22 mouse cellular contexts compared by ENCODE assay signal in genomic region chr3:107597586-107598389, GRCm38 (mm10). TPM values are rescaled to one million over a fixed set of nuclear protein-coding genes. Genes with fewer than 3 reads are reported as not detected.
DNase-seq lines count a peak whose midpoint lies in the region; ATAC-seq and TF ChIP-seq lines count a peak whose summit lies in the region.
"Had no signal": no experiment of that assay in that cellular context is flagged by ENCODE, and none has a peak within 500 bp of the region (broad histone marks: within the 10 kb centered on the region; RNA-seq: fewer than 3 reads in every experiment).

No protein-coding gene starts in this region.

- DNase-seq in heart, embryonic 10.5 days (ENCODE audit: low spot score): no peak
- DNase-seq in heart, postnatal 14 days: no peak
- peak; percentile 45 for DNase-seq in midbrain, embryonic 14.5 days
- DNase-seq in embryonic facial prominence, embryonic 10.5 days (ENCODE audit: low spot score): peak; percentile 53
- DNase-seq in limb, embryonic 14.5 days (ENCODE audit: low spot score): no peak
- no peak for DNase-seq in B cell, adult 2 months
- DNase-seq in hindbrain, postnatal 0 days (ENCODE audit: low spot score): no peak
- DNase-seq: cerebellum, adult 9-10 months; layer of hippocampus, postnatal 36 days; thymus, postnatal 4 days had no signal

- no peak overlapping the region for H3K27ac ChIP-seq in heart, embryonic 10.5 days
- no peak overlapping the region for H3K27ac ChIP-seq in midbrain, embryonic 14.5 days (replicated peaks; ENCODE audit: low read depth, low read length)
- H3K27ac ChIP-seq in midbrain, embryonic 16.5 days (ENCODE audit: low read length): no peak overlapping the region
- H3K27ac ChIP-seq in embryonic facial prominence, embryonic 10.5 days (replicated peaks): peak overlapping the region; percentile 92
- H3K27ac ChIP-seq in limb, embryonic 14.5 days (replicated peaks; ENCODE audit: low read depth, low read length): no peak overlapping the region
- no peak overlapping the region for H3K27ac ChIP-seq in hindbrain, postnatal 0 days
- H3K27ac ChIP-seq: hindbrain, embryonic 13.5 days; neural tube, embryonic 13.5 days; stomach, embryonic 15.5 days had no signal

- peaks cover 37% of the 10 kb centered on the region for H3K4me1 ChIP-seq in heart, embryonic 10.5 days
- peaks cover 10% of the 10 kb centered on the region for H3K4me1 ChIP-seq in midbrain, embryonic 14.5 days (ENCODE audit: control insufficient read depth, insufficient read depth, low read length)
- peaks cover 8% of the 10 kb centered on the region; the same call in 1 of the 2 replicates for H3K4me1 ChIP-seq in midbrain, embryonic 16.5 days (ENCODE audit: control insufficient read depth, insufficient read depth, low read length)
- peaks cover 63% of the 10 kb centered on the region for H3K4me1 ChIP-seq in embryonic facial prominence, embryonic 10.5 days
- H3K4me1 ChIP-seq in limb, embryonic 14.5 days (ENCODE audit: control insufficient read depth, insufficient read depth, low read length): peaks cover 25% of the 10 kb centered on the region
- no peaks in the 10 kb centered on the region for H3K4me1 ChIP-seq in hindbrain, postnatal 0 days (ENCODE audit: insufficient read depth, low read length)

- peak overlapping the region; percentile 22; the same call in 1 of the 2 replicates for H3K4me3 ChIP-seq in heart, embryonic 10.5 days
- no peak overlapping the region for H3K4me3 ChIP-seq in midbrain, embryonic 14.5 days (replicated peaks; ENCODE audit: low read depth, low read length)
- H3K4me3 ChIP-seq in midbrain, embryonic 16.5 days (ENCODE audit: low read depth, low read length): no peak overlapping the region
- H3K4me3 ChIP-seq in embryonic facial prominence, embryonic 10.5 days: peak overlapping the region; percentile 71
- H3K4me3 ChIP-seq in limb, embryonic 14.5 days (replicated peaks; ENCODE audit: low read length): 0 out of 2 replicates have a peak overlapping the region, but pooled peaks have one; percentile 54
- H3K4me3 ChIP-seq in hindbrain, postnatal 0 days (ENCODE audit: low read length): no peak overlapping the region
- H3K4me3 ChIP-seq: hindbrain, embryonic 13.5 days; neural tube, embryonic 13.5 days; stomach, embryonic 15.5 days had no signal

- no peaks in the 10 kb centered on the region for H3K9me3 ChIP-seq in heart, embryonic 10.5 days
- no peaks in the 10 kb centered on the region for H3K9me3 ChIP-seq in midbrain, embryonic 14.5 days (ENCODE audit: control insufficient read depth, low read length)
- no peaks in the 10 kb centered on the region for H3K9me3 ChIP-seq in midbrain, embryonic 16.5 days (replicated peaks; ENCODE audit: control insufficient read depth, low read length, poor library complexity, severe bottlenecking)
- no peaks in the 10 kb centered on the region for H3K9me3 ChIP-seq in embryonic facial prominence, embryonic 10.5 days
- H3K9me3 ChIP-seq in limb, embryonic 14.5 days (ENCODE audit: control insufficient read depth, low read length): no peaks in the 10 kb centered on the region
- H3K9me3 ChIP-seq in hindbrain, postnatal 0 days (ENCODE audit: low read length): no peaks in the 10 kb centered on the region
- H3K9me3 ChIP-seq: hindbrain, embryonic 13.5 days; neural tube, embryonic 13.5 days; stomach, embryonic 15.5 days had no signal

- no peak overlapping the region for H3K9ac ChIP-seq in midbrain, embryonic 14.5 days (replicated peaks; ENCODE audit: low read length)
- H3K9ac ChIP-seq in midbrain, embryonic 16.5 days (ENCODE audit: low read depth, low read length): no peak overlapping the region
- no peak overlapping the region for H3K9ac ChIP-seq in limb, embryonic 14.5 days (ENCODE audit: low read depth, low read length, severe bottlenecking)
- H3K9ac ChIP-seq in hindbrain, postnatal 0 days (replicated peaks; ENCODE audit: low read length): no peak overlapping the region
- H3K9ac ChIP-seq: hindbrain, embryonic 13.5 days; neural tube, embryonic 13.5 days; stomach, embryonic 15.5 days had no signal

- TF ChIP-seq CTCF in hindbrain, postnatal 0 days (IDR thresholded peaks at IDR 0.05; ENCODE audit: low read depth): no peak

- peaks cover 98% of the 10 kb centered on the region for H3K27me3 ChIP-seq in heart, embryonic 10.5 days (ENCODE audit: insufficient read depth, poor library complexity, severe bottlenecking)
- peaks cover 68% of the 10 kb centered on the region for H3K27me3 ChIP-seq in midbrain, embryonic 14.5 days (ENCODE audit: control insufficient read depth, insufficient read depth, low read length)
- peaks cover 50% of the 10 kb centered on the region for H3K27me3 ChIP-seq in midbrain, embryonic 16.5 days (ENCODE audit: control insufficient read depth, insufficient read depth, low read depth, low read length)
- peaks cover 99% of the 10 kb centered on the region for H3K27me3 ChIP-seq in embryonic facial prominence, embryonic 10.5 days (replicated peaks; ENCODE audit: low read depth, poor library complexity, severe bottlenecking)
- H3K27me3 ChIP-seq in limb, embryonic 14.5 days (ENCODE audit: control insufficient read depth, insufficient read depth, low read length): peaks cover 45% of the 10 kb centered on the region
- peaks cover 65% of the 10 kb centered on the region for H3K27me3 ChIP-seq in hindbrain, postnatal 0 days (ENCODE audit: insufficient read depth, low read length)

- H3K36me3 ChIP-seq in heart, embryonic 10.5 days: no peaks in the 10 kb centered on the region
- no peaks in the 10 kb centered on the region for H3K36me3 ChIP-seq in midbrain, embryonic 14.5 days (ENCODE audit: control insufficient read depth, insufficient read depth, low read length)
- no peaks in the 10 kb centered on the region for H3K36me3 ChIP-seq in midbrain, embryonic 16.5 days (ENCODE audit: control insufficient read depth, insufficient read depth, low read length)
- peaks cover 26% of the 10 kb centered on the region; the same call in 1 of the 2 replicates for H3K36me3 ChIP-seq in embryonic facial prominence, embryonic 10.5 days (replicated peaks)
- H3K36me3 ChIP-seq in limb, embryonic 14.5 days (ENCODE audit: control insufficient read depth, insufficient read depth, low read length): no peaks in the 10 kb centered on the region
- no peaks in the 10 kb centered on the region for H3K36me3 ChIP-seq in hindbrain, postnatal 0 days (ENCODE audit: insufficient read depth, low read length)
- H3K36me3 ChIP-seq: hindbrain, embryonic 13.5 days; neural tube, embryonic 13.5 days; stomach, embryonic 15.5 days had no signal

- ATAC-seq in midbrain, embryonic 14.5 days (ENCODE audit: low FRiP score, low TSS enrichment): no peak
- no peak for ATAC-seq in midbrain, embryonic 16.5 days
- no peak for ATAC-seq in limb, embryonic 14.5 days (ENCODE audit: low FRiP score, low read depth)
- ATAC-seq in hindbrain, postnatal 0 days: no peak
- ATAC-seq: CD4-positive, CD25-positive, alpha-beta regulatory T cell, adult 4 months had no signal

- no peak for TF ChIP-seq POLR2A in limb, embryonic 14.5 days (IDR thresholded peaks at IDR 0.05; ENCODE audit: borderline replicate concordance, extremely low read depth, insufficient read depth, insufficient read length)

- WGBS in heart, embryonic 10.5 days: 3% methylated on average over 22 of the region's 22 CpGs
- WGBS in midbrain, embryonic 14.5 days: 5% methylated on average over 22 of the region's 22 CpGs
- 6% methylated on average over 22 of the region's 22 CpGs for WGBS in midbrain, embryonic 16.5 days
- WGBS in embryonic facial prominence, embryonic 10.5 days: 2% methylated on average over 22 of the region's 22 CpGs
- WGBS in limb, embryonic 14.5 days: 14% methylated on average over 22 of the region's 22 CpGs
- WGBS in hindbrain, postnatal 0 days: 10% methylated on average over 22 of the region's 22 CpGs

- H3K4me2 ChIP-seq in midbrain, embryonic 14.5 days (ENCODE audit: low read length): no peak overlapping the region
- H3K4me2 ChIP-seq in midbrain, embryonic 16.5 days (ENCODE audit: low read length): no peak overlapping the region
- H3K4me2 ChIP-seq in limb, embryonic 14.5 days (replicated peaks; ENCODE audit: low read depth, low read length, severe bottlenecking): peak overlapping the region; percentile 93; the same call in 1 of the 2 replicates
- no peak overlapping the region for H3K4me2 ChIP-seq in hindbrain, postnatal 0 days (ENCODE audit: low read depth, low read length)
- H3K4me2 ChIP-seq: hindbrain, embryonic 13.5 days; neural tube, embryonic 13.5 days; stomach, embryonic 15.5 days had no signal

- intact Hi-C loops in heart, postnatal 14 days (cut with DNase I): no loop called here

RNA-seq across cellular contexts. Expression of gene Alx3, which starts 3.0 kb away (rescaled TPM):
- polyA plus RNA-seq in heart, embryonic 10.5 days (2016; fragmentation: Nextera tagmentation; extraction: Ambion mirVana): 2.3 and 13.0 TPM in 2 replicates
- total RNA-seq in heart, postnatal 14 days (2021): not detected
- polyA plus RNA-seq in midbrain, embryonic 14.5 days (2014; fragmentation: Nextera tagmentation; extraction: Ambion mirVana): 0.74 TPM in 1 of 2 replicates, not detected in the other
- 1.0 and 1.5 TPM in 2 replicates for polyA plus RNA-seq in midbrain, embryonic 16.5 days (2015; fragmentation: Nextera tagmentation; extraction: Ambion mirVana)
- polyA plus RNA-seq in embryonic facial prominence, embryonic 10.5 days (2016; fragmentation: Nextera tagmentation; extraction: Ambion mirVana): 41.8 and 43.5 TPM in 2 replicates
- 9.5 and 13.9 TPM in 2 replicates for polyA plus RNA-seq in limb, embryonic 14.5 days (2012; rRNA removed)
- 14.9 and 16.5 TPM in 2 replicates for polyA plus RNA-seq in limb, embryonic 14.5 days (2014; fragmentation: Nextera tagmentation; extraction: Ambion mirVana)
- total RNA-seq in hindbrain, postnatal 0 days (2014; rRNA removed): 0.16 TPM in 1 of 2 replicates, not detected in the other
- polyA plus RNA-seq in hindbrain, postnatal 0 days (2015; fragmentation: Nextera tagmentation; extraction: Ambion mirVana): 0.45 TPM in 2 replicates
- total RNA-seq: adrenal gland, adult 18-20 months; heart, adult 8-10 months; liver, adult 2 months; megakaryocyte-erythroid progenitor cell, adult 5-6 weeks had no signal
- polyA plus RNA-seq: CD4-positive, CD25-positive, alpha-beta regulatory T cell, adult 4 months; kidney, embryonic 16.5 days; liver, adult 2 months; neural tube, embryonic 13.5 days; stomach, embryonic 15.5 days had no signal

RNA-seq across cellular contexts. Expression of gene Gm10961, which starts 33.3 kb away (rescaled TPM):
- not detected in 2 replicates for polyA plus RNA-seq in heart, embryonic 10.5 days (2016; fragmentation: Nextera tagmentation; extraction: Ambion mirVana)
- not detected for total RNA-seq in heart, postnatal 14 days (2021)
- polyA plus RNA-seq in midbrain, embryonic 14.5 days (2014; fragmentation: Nextera tagmentation; extraction: Ambion mirVana): not detected in 2 replicates
- not detected in 2 replicates for polyA plus RNA-seq in midbrain, embryonic 16.5 days (2015; fragmentation: Nextera tagmentation; extraction: Ambion mirVana)
- polyA plus RNA-seq in embryonic facial prominence, embryonic 10.5 days (2016; fragmentation: Nextera tagmentation; extraction: Ambion mirVana): not detected in 2 replicates
- not detected in 2 replicates for polyA plus RNA-seq in limb, embryonic 14.5 days (2012; rRNA removed)
- polyA plus RNA-seq in limb, embryonic 14.5 days (2014; fragmentation: Nextera tagmentation; extraction: Ambion mirVana): not detected in 2 replicates
- not detected in 2 replicates for total RNA-seq in hindbrain, postnatal 0 days (2014; rRNA removed)
- polyA plus RNA-seq in hindbrain, postnatal 0 days (2015; fragmentation: Nextera tagmentation; extraction: Ambion mirVana): not detected in 2 replicates
- total RNA-seq: adrenal gland, adult 18-20 months; heart, adult 8-10 months; layer of hippocampus, postnatal 36 days; liver, adult 2 months; megakaryocyte-erythroid progenitor cell, adult 5-6 weeks had no signal
- polyA plus RNA-seq: brain, embryonic 14.5 days; CD4-positive, CD25-positive, alpha-beta regulatory T cell, adult 4 months; hindbrain, embryonic 13.5 days; kidney, embryonic 16.5 days; liver, adult 2 months; lung, embryonic 16.5 days; neural tube, embryonic 13.5 days; stomach, embryonic 15.5 days had no signal

RNA-seq across cellular contexts. Expression of gene Strip1, which starts 33.7 kb away (rescaled TPM):
- 45.1 and 50.1 TPM in 2 replicates for polyA plus RNA-seq in heart, embryonic 10.5 days (2016; fragmentation: Nextera tagmentation; extraction: Ambion mirVana)
- 10 to 100 TPM; 21.4 to 26.2 TPM for total RNA-seq in heart, postnatal 14 days (2021)
- polyA plus RNA-seq in midbrain, embryonic 14.5 days (2014; fragmentation: Nextera tagmentation; extraction: Ambion mirVana): 154 and 189 TPM in 2 replicates
- 154 and 160 TPM in 2 replicates for polyA plus RNA-seq in midbrain, embryonic 16.5 days (2015; fragmentation: Nextera tagmentation; extraction: Ambion mirVana)
- 64.9 and 70.0 TPM in 2 replicates for polyA plus RNA-seq in embryonic facial prominence, embryonic 10.5 days (2016; fragmentation: Nextera tagmentation; extraction: Ambion mirVana)
- 74.1 and 78.5 TPM in 2 replicates for polyA plus RNA-seq in limb, embryonic 14.5 days (2012; rRNA removed)
- 59.7 and 71.9 TPM in 2 replicates for polyA plus RNA-seq in limb, embryonic 14.5 days (2014; fragmentation: Nextera tagmentation; extraction: Ambion mirVana)
- 133 and 135 TPM in 2 replicates for total RNA-seq in hindbrain, postnatal 0 days (2014; rRNA removed)
- 98.2 and 98.7 TPM in 2 replicates for polyA plus RNA-seq in hindbrain, postnatal 0 days (2015; fragmentation: Nextera tagmentation; extraction: Ambion mirVana)

RNA-seq across cellular contexts. Expression of gene Ubl4b, which starts 42.9 kb away (rescaled TPM):
- polyA plus RNA-seq in heart, embryonic 10.5 days (2016; fragmentation: Nextera tagmentation; extraction: Ambion mirVana): 0.15 TPM in 1 of 2 replicates, not detected in the other
- total RNA-seq in heart, postnatal 14 days (2021): not detected
- polyA plus RNA-seq in midbrain, embryonic 14.5 days (2014; fragmentation: Nextera tagmentation; extraction: Ambion mirVana): not detected in 2 replicates
- not detected in 2 replicates for polyA plus RNA-seq in midbrain, embryonic 16.5 days (2015; fragmentation: Nextera tagmentation; extraction: Ambion mirVana)
- 0.41 and 0.70 TPM in 2 replicates for polyA plus RNA-seq in embryonic facial prominence, embryonic 10.5 days (2016; fragmentation: Nextera tagmentation; extraction: Ambion mirVana)
- polyA plus RNA-seq in limb, embryonic 14.5 days (2012; rRNA removed): 0.31 TPM in 2 replicates
- polyA plus RNA-seq in limb, embryonic 14.5 days (2014; fragmentation: Nextera tagmentation; extraction: Ambion mirVana): not detected in 2 replicates
- not detected in 2 replicates for total RNA-seq in hindbrain, postnatal 0 days (2014; rRNA removed)
- not detected in 2 replicates for polyA plus RNA-seq in hindbrain, postnatal 0 days (2015; fragmentation: Nextera tagmentation; extraction: Ambion mirVana)
- total RNA-seq: adrenal gland, adult 18-20 months; heart, adult 8-10 months; layer of hippocampus, postnatal 36 days; liver, adult 2 months; megakaryocyte-erythroid progenitor cell, adult 5-6 weeks had no signal
- polyA plus RNA-seq: brain, embryonic 14.5 days; CD4-positive, CD25-positive, alpha-beta regulatory T cell, adult 4 months; hindbrain, embryonic 13.5 days; kidney, embryonic 16.5 days; liver, adult 2 months; lung, embryonic 16.5 days; neural tube, embryonic 13.5 days; stomach, embryonic 15.5 days had no signal

Comparison
In these comparisons a context has a peak if more than half of its experiments do, and no peak if none do; other contexts are left out.
1. DNase-seq: peak in midbrain, embryonic 14.5 days (single experiment) and embryonic facial prominence, embryonic 10.5 days (single experiment); none in heart, embryonic 10.5 days (single experiment), heart, postnatal 14 days (0 of 2), limb, embryonic 14.5 days (single experiment), B cell, adult 2 months (0 of 2) and hindbrain, postnatal 0 days (single experiment).
2. H3K4me3 ChIP-seq: peak in heart, embryonic 10.5 days (single experiment), embryonic facial prominence, embryonic 10.5 days (single experiment) and limb, embryonic 14.5 days (single experiment); none in midbrain, embryonic 14.5 days (single experiment), midbrain, embryonic 16.5 days (single experiment) and hindbrain, postnatal 0 days (single experiment).